ENCODE assay signal across 26 mouse cellular contexts in the genomic region with DNA sequence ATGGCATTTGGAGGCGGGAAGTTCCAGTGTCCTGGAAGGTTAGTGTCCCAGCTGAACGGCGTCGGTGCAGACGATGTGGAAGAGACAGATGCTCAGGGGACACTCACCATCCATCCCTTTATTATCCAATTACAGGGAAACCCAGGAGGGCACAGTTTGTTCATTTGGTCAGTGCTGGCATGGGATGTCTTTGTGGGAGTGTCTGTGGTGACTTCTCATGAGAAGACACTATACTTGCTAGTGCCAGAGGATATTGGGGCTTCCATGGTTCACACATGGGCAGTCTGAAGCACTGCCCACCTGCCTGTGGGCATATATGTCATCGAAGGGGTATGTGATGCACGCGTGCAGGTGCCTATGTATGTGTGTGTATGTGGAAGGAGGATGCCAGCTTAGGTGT.
"Had no signal": no experiment of that assay in that cellular context is flagged by ENCODE, and none has a peak within 500 bp of the region (broad histone marks: within the 10 kb centered on the region; RNA-seq: fewer than 3 reads in every experiment).

No protein-coding gene starts in this region.

- H3K9ac ChIP-seq: forebrain, postnatal 0 days; heart, embryonic 13.5 days; heart, embryonic 15.5 days; hindbrain, embryonic 13.5 days; hindbrain, embryonic 15.5 days; limb, embryonic 12.5 days; liver, embryonic 14.5 days had no signal

- ATAC-seq: forebrain, postnatal 0 days; hindbrain, postnatal 0 days; intestine, embryonic 16.5 days had no signal

- H3K27ac ChIP-seq: heart, embryonic 13.5 days; heart, embryonic 15.5 days; hindbrain, embryonic 13.5 days; hindbrain, embryonic 15.5 days; hindbrain, postnatal 0 days; layer of hippocampus, adult 2 months; limb, embryonic 10.5 days; limb, embryonic 12.5 days; liver, embryonic 14.5 days had no signal

- H3K4me3 ChIP-seq: heart, embryonic 13.5 days; heart, embryonic 15.5 days; hindbrain, embryonic 13.5 days; hindbrain, embryonic 15.5 days; layer of hippocampus, adult 2 months; left cerebral cortex, adult 2 months; limb, embryonic 10.5 days; limb, embryonic 12.5 days had no signal

- H3K27me3 ChIP-seq: heart, embryonic 13.5 days; heart, embryonic 15.5 days; hindbrain, embryonic 13.5 days; hindbrain, embryonic 15.5 days; limb, embryonic 12.5 days had no signal

- H3K4me2 ChIP-seq: heart, embryonic 11.5 days; heart, embryonic 13.5 days; heart, embryonic 15.5 days; hindbrain, embryonic 13.5 days; hindbrain, embryonic 15.5 days; limb, embryonic 12.5 days; liver, embryonic 11.5 days had no signal

- DNase-seq: forebrain, postnatal 0 days; gastrocnemius, postnatal 14 days; gastrocnemius, postnatal 36 days; heart, adult 18-20 months; heart, postnatal 14 days; heart, postnatal 36 days; kidney, adult 11 months; kidney, adult 2 months; kidney, adult 9 months; kidney, postnatal 10 days; kidney, postnatal 25 days; kidney, postnatal 4 days; liver had no signal

- H3K36me3 ChIP-seq: hindbrain, embryonic 13.5 days; hindbrain, embryonic 15.5 days; limb, embryonic 10.5 days; limb, embryonic 12.5 days had no signal

- H3K9me3 ChIP-seq: heart, embryonic 13.5 days; heart, embryonic 15.5 days; hindbrain, embryonic 13.5 days; hindbrain, embryonic 15.5 days; limb, embryonic 10.5 days; limb, embryonic 12.5 days had no signal

- H3K4me1 ChIP-seq: heart, embryonic 13.5 days; heart, embryonic 15.5 days; hindbrain, embryonic 13.5 days; hindbrain, embryonic 15.5 days; limb, embryonic 10.5 days; limb, embryonic 12.5 days had no signal
